Mouse (Mus musculus): ENCODE data around the gene Gm3646. TPM values are rescaled to one million over a fixed set of nuclear protein-coding genes. Genes with fewer than 3 reads are reported as not detected.

Gm3646 gene
- polyA plus RNA-seq (2017; shearing (Covaris generic)), result not detected

GRCm38 (mm10) chr1:39805243-39805979 lies at the start of gene Gm3646:
TSS of gene Gm3646 (minus strand) at chr1:39805332.

Other genes starting within 250 kb of the Gm3646 start
- gene Rnf149, start 227.9 kb downstream of the Gm3646 start, polyA plus RNA-seq (2017; shearing (Covaris generic)), result 8.9 TPM
- not detected for gene Creg2, start 153.9 kb downstream of the Gm3646 start, polyA plus RNA-seq (2017; shearing (Covaris generic))
- gene Rfx8, start 84.3 kb downstream of the Gm3646 start, polyA plus RNA-seq (2017; shearing (Covaris generic)), result not detected
- 7.8 TPM for gene Map4k4, start 95.6 kb upstream of the Gm3646 start, polyA plus RNA-seq (2017; shearing (Covaris generic))

All from inflammation-experienced regulatory T-cells, adult 16 weeks (primary cell).